Mouse (Mus musculus): ENCODE data around the gene Adamts14.

GRCm38 (mm10) chr10:61216163-61216562 is 57.1 kb downstream of the Adamts14 start:
- TF ChIP-seq CTCF (IDR thresholded peaks at IDR 0.05; ENCODE audit: low read depth): no peak
- no peak for TF ChIP-seq EP300 (optimal IDR thresholded peaks at IDR 0.05)

Measured in stomach, postnatal 0 days (tissue).